Comparison of ENCODE assay signal across 9 mouse cellular contexts in genomic region chr13:98315124-98315523, GRCm38 (mm10). TPM values are rescaled to one million over a fixed set of nuclear protein-coding genes. Genes with fewer than 3 reads are reported as not detected.
DNase-seq lines count a peak whose midpoint lies in the region; ATAC-seq and TF ChIP-seq lines count a peak whose summit lies in the region.
"Had no signal": no experiment of that assay in that cellular context is flagged by ENCODE, and none has a peak within 500 bp of the region (broad histone marks: within the 10 kb centered on the region; RNA-seq: fewer than 3 reads in every experiment).

No protein-coding gene starts in this region.

- TF ChIP-seq POLR2A in cerebellum, adult 2 months (IDR thresholded peaks at IDR 0.05; ENCODE audit: borderline replicate concordance, insufficient read depth, low read length) = no peak

- DNase-seq in lung, postnatal 4 days = no peak
- no peak for DNase-seq in cerebellum, adult 2 months
- no peak for DNase-seq in cerebellum, postnatal 14 days

- H3K4me1 ChIP-seq in lung, embryonic 16.5 days (replicated peaks; ENCODE audit: control insufficient read depth, insufficient read depth, low read length) = peaks cover 16% of the 10 kb centered on the region
- H3K4me1 ChIP-seq in forebrain, embryonic 15.5 days = peaks cover 26% of the 10 kb centered on the region
- H3K4me1 ChIP-seq in limb, embryonic 13.5 days = peaks cover 20% of the 10 kb centered on the region
- peaks cover 9% of the 10 kb centered on the region; the same call in 1 of the 2 replicates for H3K4me1 ChIP-seq in stomach, embryonic 15.5 days
- H3K4me1 ChIP-seq in cerebellum, adult 2 months (ENCODE audit: control insufficient read depth, insufficient read depth, low read length) = no peaks in the 10 kb centered on the region

- no peak overlapping the region for H3K27ac ChIP-seq in lung, embryonic 16.5 days (ENCODE audit: low read length)
- no peak overlapping the region for H3K27ac ChIP-seq in forebrain, embryonic 15.5 days (replicated peaks)
- H3K27ac ChIP-seq in limb, embryonic 13.5 days = no peak overlapping the region
- H3K27ac ChIP-seq in stomach, embryonic 15.5 days = no peak overlapping the region
- H3K27ac ChIP-seq in cerebellum, adult 2 months (ENCODE audit: insufficient read depth, low read length) = no peak overlapping the region

- peak overlapping the region; percentile 85 for H3K4me2 ChIP-seq in lung, embryonic 16.5 days (ENCODE audit: low read depth, low read length)
- peak overlapping the region; percentile 72; the same call in 1 of the 2 replicates for H3K4me2 ChIP-seq in forebrain, embryonic 15.5 days (replicated peaks)
- peak overlapping the region; percentile 81 for H3K4me2 ChIP-seq in limb, embryonic 13.5 days (replicated peaks)
- H3K4me2 ChIP-seq in stomach, embryonic 15.5 days = peak overlapping the region; percentile 62

- ATAC-seq in lung, embryonic 16.5 days (ENCODE audit: low read depth) = no peak
- no peak for ATAC-seq in forebrain, embryonic 15.5 days (replicated peaks)
- ATAC-seq in limb, embryonic 13.5 days (ENCODE audit: low FRiP score, low read depth) = no peak
- no peak for ATAC-seq in stomach, embryonic 15.5 days (ENCODE audit: insufficient read depth, low FRiP score, low read depth)
- ATAC-seq: activated CD4-positive, CD25-positive, alpha-beta regulatory T cell, adult 4 months had no signal

- no peaks in the 10 kb centered on the region for H3K27me3 ChIP-seq in lung, embryonic 16.5 days (ENCODE audit: control insufficient read depth, insufficient read depth, low read depth, low read length)
- H3K27me3 ChIP-seq in forebrain, embryonic 15.5 days = no peaks in the 10 kb centered on the region
- no peaks in the 10 kb centered on the region for H3K27me3 ChIP-seq in limb, embryonic 13.5 days
- H3K27me3 ChIP-seq in stomach, embryonic 15.5 days (replicated peaks) = no peaks in the 10 kb centered on the region
- H3K27me3 ChIP-seq in cerebellum, adult 2 months (ENCODE audit: control insufficient read depth, insufficient read depth, low read length) = no peaks in the 10 kb centered on the region

- no peaks in the 10 kb centered on the region for H3K9me3 ChIP-seq in lung, embryonic 16.5 days (ENCODE audit: control insufficient read depth, low read length)
- H3K9me3 ChIP-seq in forebrain, embryonic 15.5 days = no peaks in the 10 kb centered on the region
- H3K9me3 ChIP-seq in limb, embryonic 13.5 days = no peaks in the 10 kb centered on the region
- no peaks in the 10 kb centered on the region for H3K9me3 ChIP-seq in stomach, embryonic 15.5 days

- H3K36me3 ChIP-seq in lung, embryonic 16.5 days (ENCODE audit: control insufficient read depth, insufficient read depth, low read length) = peaks cover 34% of the 10 kb centered on the region
- H3K36me3 ChIP-seq in forebrain, embryonic 15.5 days = peaks cover 42% of the 10 kb centered on the region
- peaks cover 35% of the 10 kb centered on the region for H3K36me3 ChIP-seq in limb, embryonic 13.5 days
- peaks cover 15% of the 10 kb centered on the region for H3K36me3 ChIP-seq in stomach, embryonic 15.5 days

- 44% methylated on average over 4 of the region's 4 CpGs for WGBS in lung, embryonic 16.5 days
- WGBS in forebrain, embryonic 15.5 days = 73% methylated on average over 4 of the region's 4 CpGs
- 61% methylated on average over 4 of the region's 4 CpGs for WGBS in limb, embryonic 13.5 days
- 68% methylated on average over 4 of the region's 4 CpGs for WGBS in stomach, embryonic 15.5 days
- WGBS in cerebellum, adult 2 months = 56% methylated on average over 4 of the region's 4 CpGs

- H3K9ac ChIP-seq in lung, embryonic 16.5 days (ENCODE audit: low read length) = no peak overlapping the region
- no peak overlapping the region for H3K9ac ChIP-seq in forebrain, embryonic 15.5 days (replicated peaks)
- peak overlapping the region; percentile 1; the same call in 1 of the 2 replicates for H3K9ac ChIP-seq in limb, embryonic 13.5 days
- no peak overlapping the region for H3K9ac ChIP-seq in stomach, embryonic 15.5 days

- H3K4me3 ChIP-seq in lung, embryonic 16.5 days (ENCODE audit: low read length) = peak overlapping the region; percentile 6; the same call in 1 of the 2 replicates
- H3K4me3 ChIP-seq in forebrain, embryonic 15.5 days = peak overlapping the region; percentile 98; the same call in 1 of the 2 replicates
- H3K4me3 ChIP-seq in limb, embryonic 13.5 days = peak overlapping the region; percentile 97
- no peak overlapping the region for H3K4me3 ChIP-seq in stomach, embryonic 15.5 days (replicated peaks)
- no peak overlapping the region for H3K4me3 ChIP-seq in cerebellum, adult 2 months (replicated peaks; ENCODE audit: insufficient read depth, low read depth, low read length)

- TF ChIP-seq CTCF in cerebellum, adult 2 months (IDR thresholded peaks at IDR 0.05; ENCODE audit: borderline replicate concordance, insufficient read depth, low read depth, low read length) = no peak

RNA-seq across cellular contexts. Expression of gene Btf3, which starts 1.7 kb away (rescaled TPM):
- polyA plus RNA-seq in lung, embryonic 16.5 days (2015; fragmentation: Nextera tagmentation; extraction: Ambion mirVana) = 621 and 661 TPM in 2 replicates
- 585 and 597 TPM in 2 replicates for polyA plus RNA-seq in forebrain, embryonic 15.5 days (2015; fragmentation: Nextera tagmentation; extraction: Ambion mirVana)
- polyA plus RNA-seq in limb, embryonic 13.5 days (2015; fragmentation: Nextera tagmentation; extraction: Ambion mirVana) = 728 and 732 TPM in 2 replicates
- 594 and 688 TPM in 2 replicates for polyA plus RNA-seq in stomach, embryonic 15.5 days (2015; fragmentation: Nextera tagmentation; extraction: Ambion mirVana)
- 426 and 441 TPM in 2 replicates for polyA plus RNA-seq in cerebellum, adult 2 months (2012; rRNA removed)

RNA-seq across cellular contexts. Expression of gene Gm21976, which starts 35.4 kb away (rescaled TPM):
- not detected in 2 replicates for polyA plus RNA-seq in lung, embryonic 16.5 days (2015; fragmentation: Nextera tagmentation; extraction: Ambion mirVana)
- not detected in 2 replicates for polyA plus RNA-seq in forebrain, embryonic 15.5 days (2015; fragmentation: Nextera tagmentation; extraction: Ambion mirVana)
- polyA plus RNA-seq in limb, embryonic 13.5 days (2015; fragmentation: Nextera tagmentation; extraction: Ambion mirVana) = not detected in 2 replicates
- polyA plus RNA-seq in stomach, embryonic 15.5 days (2015; fragmentation: Nextera tagmentation; extraction: Ambion mirVana) = not detected in 2 replicates
- polyA plus RNA-seq in cerebellum, adult 2 months (2012; rRNA removed) = not detected in 2 replicates
- polyA plus RNA-seq: activated CD4-positive, CD25-positive, alpha-beta regulatory T cell, adult 4 months; frontal cortex, adult 2 months had no signal

RNA-seq across cellular contexts. Expression of gene Foxd1, which starts 38.9 kb away (rescaled TPM):
- 0.08 TPM in 1 of 2 replicates, not detected in the other for polyA plus RNA-seq in lung, embryonic 16.5 days (2015; fragmentation: Nextera tagmentation; extraction: Ambion mirVana)
- 0.55 and 0.56 TPM in 2 replicates for polyA plus RNA-seq in forebrain, embryonic 15.5 days (2015; fragmentation: Nextera tagmentation; extraction: Ambion mirVana)
- 0.19 TPM in 2 replicates for polyA plus RNA-seq in limb, embryonic 13.5 days (2015; fragmentation: Nextera tagmentation; extraction: Ambion mirVana)
- polyA plus RNA-seq in stomach, embryonic 15.5 days (2015; fragmentation: Nextera tagmentation; extraction: Ambion mirVana) = 0.05 TPM in 1 of 2 replicates, not detected in the other
- polyA plus RNA-seq in cerebellum, adult 2 months (2012; rRNA removed) = 0.49 and 0.73 TPM in 2 replicates
- polyA plus RNA-seq: activated CD4-positive, CD25-positive, alpha-beta regulatory T cell, adult 4 months had no signal

RNA-seq across cellular contexts. Expression of gene Ankra2, which starts 52.2 kb away (rescaled TPM):
- 16.8 and 17.2 TPM in 2 replicates for polyA plus RNA-seq in lung, embryonic 16.5 days (2015; fragmentation: Nextera tagmentation; extraction: Ambion mirVana)
- 59.9 and 62.5 TPM in 2 replicates for polyA plus RNA-seq in forebrain, embryonic 15.5 days (2015; fragmentation: Nextera tagmentation; extraction: Ambion mirVana)
- 22.0 and 22.3 TPM in 2 replicates for polyA plus RNA-seq in limb, embryonic 13.5 days (2015; fragmentation: Nextera tagmentation; extraction: Ambion mirVana)
- polyA plus RNA-seq in stomach, embryonic 15.5 days (2015; fragmentation: Nextera tagmentation; extraction: Ambion mirVana) = 24.7 and 26.5 TPM in 2 replicates
- 42.9 and 46.8 TPM in 2 replicates for polyA plus RNA-seq in cerebellum, adult 2 months (2012; rRNA removed)

RNA-seq across cellular contexts. Expression of gene Utp15, which starts 52.3 kb away (rescaled TPM):
- 26.4 and 28.6 TPM in 2 replicates for polyA plus RNA-seq in lung, embryonic 16.5 days (2015; fragmentation: Nextera tagmentation; extraction: Ambion mirVana)
- 32.8 and 34.4 TPM in 2 replicates for polyA plus RNA-seq in forebrain, embryonic 15.5 days (2015; fragmentation: Nextera tagmentation; extraction: Ambion mirVana)
- 32.9 and 33.8 TPM in 2 replicates for polyA plus RNA-seq in limb, embryonic 13.5 days (2015; fragmentation: Nextera tagmentation; extraction: Ambion mirVana)
- 30.1 TPM in 2 replicates for polyA plus RNA-seq in stomach, embryonic 15.5 days (2015; fragmentation: Nextera tagmentation; extraction: Ambion mirVana)
- polyA plus RNA-seq in cerebellum, adult 2 months (2012; rRNA removed) = 19.2 and 19.8 TPM in 2 replicates

Comparison
In these comparisons a context has a peak if more than half of its experiments do, and no peak if none do; other contexts are left out.
1. H3K4me3 ChIP-seq: peak in lung, embryonic 16.5 days (single experiment), forebrain, embryonic 15.5 days (single experiment) and limb, embryonic 13.5 days (single experiment); none in stomach, embryonic 15.5 days (single experiment) and cerebellum, adult 2 months (single experiment).
2. Peak in every context shown above with its lines, with median percentiles within 50 percentile points of each other: H3K4me2 ChIP-seq.